Mouse (Mus musculus): ENCODE measurements around the gene Snu13. TPM values are rescaled to one million over a fixed set of nuclear protein-coding genes. Genes with fewer than 3 reads are reported as not detected.

The Snu13 gene
- 100 to 1,000 TPM; 101 to 113 TPM for total RNA-seq (2021)

DNA sequence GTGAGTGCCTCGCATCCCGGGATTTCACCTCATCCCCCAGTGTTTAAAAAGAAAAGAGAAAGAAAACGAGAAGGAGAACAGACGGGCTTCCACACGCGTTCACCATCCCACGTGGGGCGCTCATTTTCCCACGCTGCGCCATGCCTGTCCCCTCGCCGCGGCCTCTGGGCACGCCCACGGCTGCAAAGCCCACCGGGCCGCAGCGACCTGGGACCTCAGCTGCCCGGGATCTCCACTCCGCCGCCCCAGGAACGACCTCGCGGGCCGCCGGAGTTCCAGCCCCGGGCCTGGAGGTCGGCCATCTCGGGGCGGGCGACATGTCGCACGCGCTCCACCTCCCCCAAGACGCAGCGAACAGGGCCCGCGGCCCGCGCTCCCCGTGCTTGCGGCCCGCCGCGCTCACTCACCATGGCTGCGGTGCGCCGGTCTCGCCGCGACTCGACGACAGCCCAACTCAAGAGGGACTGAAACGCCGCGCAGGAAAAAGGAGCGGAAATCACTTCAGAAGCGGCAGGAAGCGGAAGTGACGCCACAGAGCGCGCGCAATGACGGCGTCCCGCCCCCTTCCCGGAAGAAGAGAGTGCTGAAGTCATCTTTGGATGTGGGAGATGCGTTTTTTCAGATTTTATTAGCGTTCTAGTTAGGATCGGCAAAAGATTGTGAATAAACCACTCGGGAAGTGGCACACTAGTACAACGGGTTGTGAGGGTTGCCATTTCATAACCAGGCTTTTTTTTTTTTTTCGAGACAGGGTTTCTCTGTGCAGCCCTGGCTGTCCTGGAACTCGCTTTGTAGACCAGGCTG, at the start of gene Snu13:
Gene Snu13 (minus strand): TSS at position 519 of the 804 bp plus-strand sequence.
- intact Hi-C loops (cut with DNase I), result no loop called here
- DNase-seq (ENCODE audit: low spot score in 2 of 2), result peak; percentile 94 to 95

DNA sequence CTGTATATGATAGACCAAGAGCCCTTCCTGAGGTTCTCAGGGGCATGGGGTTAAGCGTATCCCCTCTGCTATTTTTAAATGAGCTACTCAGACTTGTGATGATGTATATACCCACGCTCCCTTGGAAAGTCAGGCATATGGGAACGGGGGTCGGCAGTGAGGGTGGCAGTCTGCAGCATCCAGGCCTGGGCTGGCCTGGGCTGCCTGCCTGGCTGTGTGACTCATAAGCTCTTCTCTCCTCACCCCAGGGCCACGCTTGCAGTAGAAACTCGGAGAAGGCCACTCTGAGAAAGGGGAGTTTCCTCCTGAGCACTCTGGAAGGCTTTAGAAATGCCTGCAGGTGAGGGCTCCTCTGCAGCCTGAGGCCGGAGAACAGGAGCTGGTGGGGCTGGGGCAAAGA, 43.7 kb upstream of the Snu13 start:
- intact Hi-C loops (cut with DNase I), result no loop called here

DNA sequence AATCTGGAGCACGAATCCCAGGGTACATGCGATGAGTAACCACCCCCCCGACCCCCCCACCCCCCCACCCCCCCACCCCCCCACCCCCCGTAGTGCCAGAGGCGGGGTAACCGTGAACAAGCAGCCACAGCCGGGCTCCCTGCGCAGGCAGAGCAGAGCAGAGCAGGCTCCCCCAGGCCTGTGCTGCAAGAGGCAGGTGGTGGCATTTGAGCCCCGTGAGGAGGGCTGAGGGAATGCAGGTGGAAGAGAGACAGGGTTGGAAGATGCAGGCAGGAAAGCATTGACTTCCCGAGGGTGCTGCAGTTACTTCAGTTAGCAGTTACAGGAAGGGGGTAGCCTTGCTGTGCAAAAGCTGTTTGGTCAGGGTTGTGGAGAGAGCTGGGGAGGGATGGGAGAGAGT, 39.9 kb upstream of the Snu13 start:
- intact Hi-C loops (cut with DNase I), result loop anchor here (2.0 kb wide), 1 partner anchor 20 kb away; no protein-coding TSS in a partner anchor

More for the DNA sequence above, 43.7 kb upstream of the Snu13 start:
- DNase-seq (ENCODE audit: low spot score in 2 of 2), result peak in 1 of 2 experiments; percentile 49

DNA sequence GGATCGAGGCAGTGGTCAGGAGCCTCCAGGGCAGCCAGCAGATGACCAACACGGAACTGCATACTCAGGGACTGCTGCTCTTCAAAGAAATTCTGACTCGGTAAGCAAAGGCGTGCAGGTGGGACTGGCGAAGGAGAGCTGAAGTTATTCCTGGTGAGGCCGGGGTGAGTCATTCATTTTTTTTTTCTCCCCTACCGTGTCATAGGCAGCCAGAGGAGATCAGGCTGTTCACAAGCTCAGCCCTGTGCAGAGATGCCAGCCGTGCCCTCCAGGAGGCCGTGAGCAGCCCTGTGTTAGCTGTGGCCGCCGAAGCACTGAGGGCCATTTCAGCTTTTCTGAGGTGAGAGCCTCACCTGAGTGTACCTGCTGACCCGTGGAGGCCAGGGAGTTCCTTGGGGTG, 38.7 kb upstream of the Snu13 start:
- peak in 1 of 2 experiments; percentile 78 for DNase-seq (ENCODE audit: low spot score in 2 of 2)
- intact Hi-C loops (cut with DNase I), result loop anchor here (2.0 kb wide), 1 partner anchor 21 kb away; no protein-coding TSS in a partner anchor

More for the DNA sequence above, 39.9 kb upstream of the Snu13 start:
- DNase-seq (ENCODE audit: low spot score in 2 of 2), result peak in 1 of 2 experiments; percentile 70

DNA sequence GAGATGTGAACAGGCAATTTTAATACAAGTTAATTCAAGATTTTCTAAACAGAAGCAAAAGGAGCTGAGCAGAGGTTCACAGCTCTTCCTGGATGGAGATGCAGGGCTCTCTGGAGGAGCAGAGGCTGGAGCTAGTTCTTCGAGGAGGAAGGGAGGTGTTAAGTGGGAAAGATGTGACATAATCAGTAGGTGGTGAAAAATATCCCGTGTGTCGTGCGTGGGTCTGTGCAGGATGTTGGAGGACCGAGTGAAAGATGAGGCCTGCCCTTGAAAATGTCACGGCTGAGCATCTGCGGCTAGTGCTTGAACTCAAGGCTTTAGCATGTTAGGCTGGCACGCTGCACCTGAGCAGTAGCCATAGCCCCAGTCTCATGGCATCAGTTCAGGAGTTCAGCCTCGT, 38.2 kb upstream of the Snu13 start:
- DNase-seq (ENCODE audit: low spot score in 2 of 2), result peak in 1 of 2 experiments; percentile 82
- intact Hi-C loops (cut with DNase I), result loop anchor here (2.0 kb wide), 1 partner anchor 21 kb away; no protein-coding TSS in a partner anchor

DNA sequence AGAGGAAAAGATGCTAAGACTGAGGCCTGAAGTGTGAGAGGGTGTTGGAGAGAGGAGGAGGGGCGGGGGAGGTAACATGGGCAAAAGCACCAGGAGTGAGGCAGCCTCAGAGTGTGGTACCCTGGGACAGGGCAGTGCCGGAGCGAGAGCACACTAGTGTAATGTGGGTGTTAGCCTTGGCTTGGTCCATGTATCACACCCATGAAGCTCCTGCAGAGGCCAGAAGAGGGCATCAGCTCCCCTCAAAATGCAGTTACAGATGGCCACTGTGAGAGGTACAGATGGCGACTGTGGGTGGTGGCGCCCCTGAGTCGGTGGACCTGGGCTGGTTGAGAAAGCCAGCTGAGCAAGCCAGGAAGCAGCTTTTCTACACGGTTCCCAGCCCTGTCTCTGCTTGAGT, 33.8 kb upstream of the Snu13 start:
- intact Hi-C loops (cut with DNase I), result no loop called here

DNA sequence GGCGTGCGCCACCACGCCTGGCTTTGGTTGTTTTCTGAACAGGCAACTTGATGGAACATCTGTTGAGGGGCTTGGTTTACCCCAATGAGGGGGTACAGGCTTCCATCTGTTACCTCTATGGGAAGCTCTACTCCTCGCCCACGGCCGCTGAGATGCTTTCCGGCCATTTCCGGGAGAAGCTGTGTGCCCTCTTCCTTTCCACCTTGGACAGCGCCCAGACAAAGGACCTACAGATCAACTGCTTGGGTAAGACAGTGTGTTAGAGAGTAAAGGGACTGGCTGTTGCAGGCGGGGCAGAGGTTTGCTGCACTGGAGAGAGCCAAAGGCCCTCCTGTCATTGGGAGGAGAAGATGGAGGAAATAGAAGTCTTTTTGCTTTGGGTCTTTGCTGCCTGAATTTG, 32.5 kb upstream of the Snu13 start:
- DNase-seq (ENCODE audit: low spot score in 2 of 2), result no peak
- intact Hi-C loops (cut with DNase I), result no loop called here

More for the DNA sequence above, 33.8 kb upstream of the Snu13 start:
- DNase-seq (ENCODE audit: low spot score in 2 of 2), result peak; percentile 57 to 90

DNA sequence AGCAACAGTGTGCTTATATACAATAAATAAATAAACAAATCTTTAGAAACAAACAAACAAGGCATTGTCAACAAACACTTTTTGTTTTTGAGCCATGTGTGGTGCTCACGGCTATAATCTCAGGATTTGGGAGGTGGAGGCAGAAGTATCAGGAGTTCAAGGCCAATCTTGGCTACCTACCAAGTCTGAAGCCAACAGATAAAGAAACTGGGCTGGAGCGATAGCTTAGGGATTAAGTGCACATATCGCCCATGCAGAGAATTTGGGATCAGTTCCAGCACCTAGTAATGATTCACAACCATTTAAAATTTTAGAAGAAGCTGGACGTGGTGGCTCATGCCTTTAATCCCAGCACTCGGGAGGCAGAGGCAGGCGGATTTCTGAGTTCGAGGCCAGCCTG, 26.1 kb upstream of the Snu13 start:
- DNase-seq (ENCODE audit: low spot score in 2 of 2), result no peak
- intact Hi-C loops (cut with DNase I), result loop anchor here (5.0 kb wide), 1 partner anchor 34 kb away; no protein-coding TSS in a partner anchor

DNA sequence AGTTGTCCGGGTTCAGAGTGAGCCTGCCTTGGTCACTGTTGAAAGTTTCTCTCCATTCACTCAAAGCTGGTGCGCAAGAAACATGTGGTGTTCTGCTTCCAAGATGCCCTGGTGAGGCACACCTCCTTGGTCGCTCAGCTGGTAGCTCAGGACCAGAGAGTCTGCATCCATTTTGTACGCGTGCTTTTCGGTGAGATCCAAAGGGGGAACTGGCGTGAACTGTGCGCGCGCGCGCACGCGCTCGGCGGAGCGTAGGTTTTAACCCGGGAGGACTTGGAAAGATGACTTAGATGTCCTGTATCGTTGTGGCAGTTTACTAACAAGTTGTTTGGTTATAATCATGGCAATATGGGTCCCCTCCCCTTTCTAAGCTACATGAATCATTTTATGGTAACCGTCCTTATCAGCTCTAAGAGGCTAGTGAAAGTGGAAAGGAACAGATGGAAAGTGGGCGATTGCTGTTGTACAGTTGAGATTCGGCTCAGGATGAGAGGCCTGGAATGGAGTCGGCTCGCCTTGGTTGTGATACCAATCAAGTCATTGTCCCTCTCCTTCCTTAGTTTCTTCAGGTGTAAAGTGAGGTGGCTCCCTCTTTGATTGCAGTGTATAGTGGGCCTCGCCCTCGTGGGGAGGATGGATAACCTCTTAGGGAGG, 24.5 kb upstream of the Snu13 start:
- DNase-seq (ENCODE audit: low spot score in 2 of 2), result peak; percentile 36 to 80
- intact Hi-C loops (cut with DNase I), result loop anchor here (5.0 kb wide), 1 partner anchor 35 kb away; no protein-coding TSS in a partner anchor

DNA sequence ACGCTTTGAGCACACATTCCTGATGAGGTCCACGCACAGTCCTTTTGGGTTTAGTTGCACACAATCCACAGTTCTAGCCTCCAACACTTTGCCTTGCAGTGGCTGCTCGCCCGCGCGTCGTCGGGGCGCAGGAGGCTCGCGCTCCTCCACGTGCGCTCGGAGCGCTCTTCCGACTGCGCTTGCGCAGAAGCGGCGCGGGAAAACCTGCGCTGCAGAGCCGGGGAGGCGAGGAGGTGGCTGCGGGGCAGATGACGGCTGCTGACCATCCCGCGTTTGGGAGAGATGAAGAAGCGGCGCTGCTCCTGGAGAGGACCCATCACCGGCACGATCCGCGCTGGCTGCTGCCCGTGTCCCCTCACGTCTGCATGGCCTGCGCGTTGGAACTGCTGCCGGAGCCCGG, 22.5 kb upstream of the Snu13 start, which contains the start of gene Mei1:
Gene Mei1 (plus strand): TSS at position 99 of the 400 bp plus-strand sequence.
- intact Hi-C loops (cut with DNase I), result loop anchor here (5.0 kb wide), 2 partner anchors 37 to 67 kb away; no protein-coding TSS in a partner anchor
- no peak for DNase-seq (ENCODE audit: low spot score in 2 of 2)

DNA sequence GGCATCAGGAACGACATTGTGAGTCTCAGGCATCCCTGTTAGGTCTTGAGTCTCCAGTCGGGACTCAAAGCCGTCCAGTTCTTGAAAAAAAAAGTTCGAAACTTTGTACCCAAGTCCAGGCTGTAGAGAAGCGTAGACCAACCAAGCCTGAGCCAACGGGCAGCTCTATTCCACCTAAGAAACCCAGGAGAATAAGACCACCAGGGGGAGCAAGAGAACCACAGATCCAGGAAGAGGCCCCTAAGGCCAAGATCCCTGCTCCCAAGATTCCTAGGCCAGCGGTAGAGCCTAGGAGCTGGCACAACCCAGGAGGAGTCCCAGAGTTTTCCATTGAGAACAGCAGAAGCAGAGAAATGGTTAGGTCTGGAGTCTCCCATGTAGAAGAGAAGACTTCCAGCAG, 18.1 kb upstream of the Snu13 start:
- DNase-seq (ENCODE audit: low spot score in 2 of 2), result peak; percentile 79 to 89
- intact Hi-C loops (cut with DNase I), result loop anchor here (1.0 to 5.0 kb wide), 2 partner anchors 72 to 171 kb away; no protein-coding TSS in a partner anchor

DNA sequence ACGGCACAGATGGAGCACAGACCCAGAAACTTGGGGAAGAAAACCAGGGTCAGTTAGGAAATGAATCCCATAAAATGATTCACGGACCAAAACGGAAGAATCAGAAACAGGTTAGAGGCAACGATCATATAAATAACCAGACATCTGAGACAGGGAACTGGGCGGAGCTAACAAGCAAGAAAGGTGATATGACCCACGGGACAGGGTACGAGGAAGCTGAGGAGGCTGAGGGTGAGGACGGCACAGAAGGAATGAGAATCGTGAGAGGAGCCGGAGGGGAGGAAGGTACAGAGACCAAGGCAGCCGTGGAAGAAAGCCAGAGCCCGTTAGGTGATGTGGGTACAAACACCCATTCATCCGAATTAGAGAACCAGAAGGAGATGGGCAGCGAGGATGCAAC, 16.5 kb upstream of the Snu13 start:
- no peak for DNase-seq (ENCODE audit: low spot score in 2 of 2)
- intact Hi-C loops (cut with DNase I), result no loop called here

DNA sequence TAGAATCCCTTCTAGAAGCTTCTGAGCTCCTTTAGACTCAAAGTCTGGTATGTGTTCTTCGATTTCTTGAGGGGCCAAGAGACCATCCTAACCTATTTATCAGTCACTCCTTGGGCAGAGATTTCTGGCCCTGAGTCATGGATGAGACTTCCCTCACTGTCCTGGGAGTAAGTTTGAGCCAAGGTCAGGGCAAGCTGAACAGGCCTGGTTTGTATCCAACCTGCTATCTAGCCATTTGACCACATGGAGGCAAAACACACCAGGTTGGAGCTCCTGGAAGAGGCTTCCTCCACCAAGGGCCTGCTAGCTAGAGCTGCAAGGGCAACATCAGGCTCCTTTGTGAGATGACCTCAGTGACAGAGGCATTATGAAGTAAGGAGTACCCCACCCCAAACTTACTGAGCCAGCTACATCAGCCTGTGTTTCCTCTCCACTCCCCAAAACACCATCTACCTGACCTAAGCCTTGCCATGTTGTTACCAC, 11.4 kb upstream of the Snu13 start, which contains the start of gene 4930407I10Rik:
Gene 4930407I10Rik (plus strand): TSS at position 433 of the 483 bp plus-strand sequence.
- DNase-seq (ENCODE audit: low spot score in 2 of 2), result no peak
- intact Hi-C loops (cut with DNase I), result no loop called here

DNA sequence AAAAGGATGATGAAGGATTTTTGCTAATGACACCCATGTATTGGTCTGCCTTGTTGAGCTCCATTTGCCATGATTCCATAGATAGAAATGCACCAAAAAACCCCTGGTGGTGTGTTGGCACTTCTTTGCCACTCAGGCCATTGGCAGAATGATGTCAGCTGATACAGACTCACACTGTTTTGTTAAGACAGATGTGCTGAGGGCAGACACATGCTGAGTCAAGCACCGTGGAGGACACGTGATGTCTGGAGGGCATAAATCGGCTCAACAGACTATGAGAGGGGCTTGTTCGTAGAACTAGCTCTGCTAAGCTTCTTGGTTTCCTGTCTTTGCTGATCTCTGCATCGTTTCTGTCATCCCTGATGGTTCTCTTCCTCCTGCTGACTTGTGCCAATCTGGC, 5.1 kb upstream of the Snu13 start:
- intact Hi-C loops (cut with DNase I), result no loop called here
- DNase-seq (ENCODE audit: low spot score in 2 of 2), result no peak

DNA sequence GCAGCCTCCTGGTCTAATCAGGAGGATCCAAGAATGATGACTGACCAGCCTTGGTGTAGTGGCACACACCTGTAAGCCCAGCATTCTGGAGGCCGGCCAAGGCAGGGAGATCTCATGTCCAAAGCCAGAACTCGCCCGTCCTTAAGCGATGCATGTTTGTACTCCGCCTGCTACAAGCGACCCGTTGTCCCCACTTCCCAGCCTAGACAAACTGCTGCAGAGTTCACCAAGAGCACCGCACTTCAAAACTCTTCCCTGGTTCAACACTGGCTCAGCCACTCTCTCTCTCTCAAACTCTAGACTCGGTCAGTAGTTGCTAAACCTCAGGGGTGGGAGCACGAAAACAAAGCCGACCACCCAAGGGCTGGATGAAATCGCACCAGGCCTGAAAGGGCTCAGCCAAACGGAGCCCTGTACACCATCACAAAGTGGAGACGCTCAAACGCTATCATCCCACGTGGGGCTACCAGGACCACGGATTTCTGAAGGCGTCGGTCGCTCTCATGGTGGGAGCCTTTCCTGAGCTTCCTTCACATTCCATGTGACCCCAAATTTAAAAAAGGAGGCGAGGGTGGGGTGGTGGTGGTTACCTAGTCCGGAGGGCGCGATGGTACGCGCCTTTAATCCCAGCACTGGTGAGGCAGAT, 1.0 kb downstream of the Snu13 start:
- no peak for DNase-seq (ENCODE audit: low spot score in 2 of 2)
- intact Hi-C loops (cut with DNase I), result no loop called here

DNA sequence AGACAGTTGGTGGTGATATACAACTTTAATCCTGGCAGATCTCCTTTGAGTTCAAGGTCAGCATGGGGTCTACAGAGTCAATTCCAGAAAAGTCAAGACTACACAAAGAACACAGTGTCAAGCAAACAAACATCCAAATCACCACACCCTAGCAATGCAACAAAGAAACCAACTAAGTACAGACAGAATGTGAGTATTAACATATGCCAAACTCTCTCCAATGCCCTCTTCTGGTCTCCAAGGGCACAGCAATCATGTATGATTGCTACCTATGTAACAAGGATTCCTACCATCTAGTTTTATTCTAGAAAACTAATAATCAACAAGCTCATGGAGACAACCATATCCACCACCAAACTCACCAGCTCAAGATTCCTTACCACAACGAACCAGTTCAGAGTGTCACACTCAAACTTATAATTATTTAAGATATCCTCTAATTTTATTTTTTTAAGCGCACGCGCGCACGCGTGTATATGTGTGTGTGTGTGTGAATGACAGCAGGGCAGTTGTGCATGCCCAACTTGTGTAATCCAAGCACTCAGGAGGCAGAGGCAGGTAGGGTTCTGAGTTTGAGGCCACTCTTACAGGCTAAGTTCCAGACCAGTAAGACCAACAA, 3.1 kb downstream of the Snu13 start:
- DNase-seq (ENCODE audit: low spot score in 2 of 2), result peak in 1 of 2 experiments; percentile 19
- intact Hi-C loops (cut with DNase I), result no loop called here

DNA sequence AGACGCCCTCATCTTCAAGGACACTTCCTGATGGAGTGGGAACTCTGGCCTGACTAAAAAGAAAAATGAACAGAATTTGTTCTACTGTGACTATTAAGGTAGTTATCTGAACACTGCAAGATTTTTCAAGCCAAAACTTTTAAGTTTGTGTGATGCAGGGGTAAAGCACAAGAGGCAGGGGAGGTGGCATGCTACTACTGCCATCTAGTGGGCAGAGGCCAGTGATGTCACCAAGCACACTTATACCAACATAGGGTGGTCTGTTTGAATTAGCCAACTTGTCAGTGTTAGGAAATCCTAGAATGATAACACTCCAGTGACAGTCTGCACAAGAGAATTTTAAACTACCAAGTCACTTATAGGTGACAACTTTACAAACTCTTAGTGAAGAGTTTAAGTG, 6.7 kb downstream of the Snu13 start:
- intact Hi-C loops (cut with DNase I), result no loop called here
- peak; percentile 29 to 47 for DNase-seq (ENCODE audit: low spot score in 2 of 2)

DNA sequence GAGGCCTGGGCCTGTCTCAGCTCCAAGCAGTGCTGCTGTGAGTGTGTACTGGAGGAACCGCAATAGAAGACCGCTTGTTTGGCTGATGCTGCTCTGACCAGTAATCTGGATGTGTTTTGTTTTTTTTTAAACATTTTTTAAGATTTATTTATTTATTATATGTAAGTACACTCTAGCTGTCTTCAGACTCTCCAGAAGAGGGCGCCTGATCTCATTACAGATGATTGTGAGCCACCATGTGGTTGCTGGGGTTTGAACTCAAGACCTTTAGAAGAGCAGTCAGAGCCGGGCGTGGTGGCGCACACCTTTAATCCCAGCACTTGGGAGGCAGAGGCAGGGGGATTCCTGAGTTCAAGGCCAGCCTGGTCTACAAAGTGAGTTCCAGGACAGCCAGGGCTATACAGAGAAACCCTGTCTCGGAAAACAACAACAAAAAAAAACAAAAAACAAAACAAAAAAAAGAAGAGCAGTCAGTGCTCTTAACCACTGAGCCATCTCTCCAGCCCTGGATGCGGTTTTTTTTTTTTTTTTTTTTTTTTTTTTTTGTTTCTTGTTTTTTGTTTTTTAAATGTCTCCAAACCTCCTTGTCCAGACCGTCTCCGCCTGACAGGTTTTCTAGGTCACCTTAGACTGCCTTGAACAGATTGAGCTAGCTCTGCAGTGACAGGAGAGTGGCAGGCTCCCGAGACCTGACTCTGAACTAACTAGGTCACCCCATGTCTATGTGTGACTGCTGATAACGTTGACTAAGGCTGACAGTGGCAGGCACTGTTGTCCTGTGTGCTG, 11.3 kb downstream of the Snu13 start:
- intact Hi-C loops (cut with DNase I), result no loop called here
- DNase-seq (ENCODE audit: low spot score in 2 of 2), result peak in 1 of 2 experiments; percentile 32
